Mouse (Mus musculus) liver, embryonic 11.5 days (tissue): ENCODE results near the gene Tifa. TPM values are rescaled to one million over a fixed set of nuclear protein-coding genes. Genes with fewer than 3 reads are reported as not detected.

Experiments
- ATAC-seq: fragments of 200-750 bp; cut with Nextera tagmentation; replicated peaks from 2 replicates; pipeline ENCODE4 v1.8.0; 2017; ENCODE audit warnings: moderate number of reproducible peaks, mild to moderate bottlenecking, moderate TSS enrichment, moderate library complexity; ENCODE audit not compliant: low FRiP score
- DNase-seq: peaks from one replicate; pipeline ENCODE4 v3.0.0-alpha.2; 2017; ENCODE audit warnings: low spot score
- H3K27ac ChIP-seq: fragments of 300-500 bp; sonication (generic); 2 replicates; pipeline ENCODE4 v1.5.1; 2014; ENCODE audit warnings: mild to moderate bottlenecking, low read depth, low read length, control low read depth
- H3K27me3 ChIP-seq: fragments of 300-500 bp; sonication (generic); replicated peaks from 2 replicates; pipeline ENCODE4 v1.6.1; 2014; ENCODE audit warnings: low read length, mixed read lengths; ENCODE audit not compliant: control insufficient read depth, insufficient read depth
- H3K36me3 ChIP-seq: fragments of 300-500 bp; sonication (generic); 2 replicates; pipeline ENCODE4 v1.6.1; 2014; ENCODE audit warnings: mild to moderate bottlenecking, low read length, moderate library complexity, mixed read lengths; ENCODE audit not compliant: control insufficient read depth, insufficient read depth
- H3K4me1 ChIP-seq: fragments of 300-500 bp; sonication (generic); replicated peaks from 2 replicates; pipeline ENCODE4 v1.6.1; 2014; ENCODE audit warnings: low read length, mixed read lengths; ENCODE audit not compliant: control insufficient read depth, insufficient read depth
- H3K4me2 ChIP-seq: fragments of 300-500 bp; sonication (generic); 2 replicates; pipeline ENCODE4 v1.6.1; 2014; ENCODE audit warnings: mild to moderate bottlenecking, control low read depth, moderate library complexity
- H3K4me3 ChIP-seq: fragments of 300-500 bp; sonication (generic); 2 replicates; pipeline ENCODE4 v1.5.1; 2014; ENCODE audit warnings: low read depth, low read length, control low read depth
- H3K9ac ChIP-seq: fragments of 300-500 bp; sonication (generic); 2 replicates; pipeline ENCODE4 v1.6.1; 2014; ENCODE audit warnings: low read depth, low read length, control low read depth
- H3K9me3 ChIP-seq: fragments of 300-500 bp; sonication (generic); 2 replicates; pipeline ENCODE4 v1.6.1; 2016; ENCODE audit warnings: low read length, inconsistent platforms, mixed read lengths; ENCODE audit not compliant: control insufficient read depth
- WGBS: fragments of 180-500 bp; shearing (Covaris S2); extraction: QIAGEN DNeasy Blood & Tissue Kit; methylation state at CpG from one replicate; pipeline ENCODE4 v1.1.7; 2014; 5-methylcytosine and 5-hydroxymethylcytosine counted together
- polyA plus RNA-seq: library from polyadenylated mRNA; unstranded; fragments of >200 nt; fragmentation: Nextera tagmentation; extraction: Ambion mirVana; gene quantifications from 2 replicates; pipeline ENCODE4 v1.2.1, GENCODE M21; 2014

The Tifa gene
- polyA plus RNA-seq, 1 experiment from 2014 or later: 13.4 TPM

GRCm38 (mm10) chr3:127837154-127837865 is 47.7 kb downstream of the Tifa start, which contains the start of gene Ap1ar:
Gene Ap1ar (minus strand): TSS chr3:127837523.
- ATAC-seq (peak; percentile 96), DNase-seq (peak; percentile 99)
- Histone ChIP-seq H3K36me3 (no peaks in the 10 kb centered on the region), H3K9ac (peak within 1 kb of the TSS; percentile 80), H3K4me3 (peak within 1 kb of the TSS; percentile 97), H3K4me1 (peaks cover 14% of the 10 kb centered on the region; the same call in 1 of the 2 replicates), H3K4me2 (peak within 1 kb of the TSS; percentile 95), H3K27me3 (no peaks in the 10 kb centered on the region), H3K9me3 (no peaks in the 10 kb centered on the region), H3K27ac (peak within 1 kb of the TSS; percentile 95)
- under 1% methylated on average over 67 of the region's 89 CpGs for WGBS

- no peaks in the 10 kb centered on the region for H3K36me3 ChIP-seq
- peak overlapping the region; percentile 88 for H3K4me2 ChIP-seq
- ATAC-seq (0 out of 2 replicates have a peak, but pooled peaks have one; percentile 9), DNase-seq (no peak)
- H3K4me1 ChIP-seq: peaks cover 14% of the 10 kb centered on the region; the same call in 1 of the 2 replicates
- H3K27me3 ChIP-seq: no peaks in the 10 kb centered on the region
- H3K9ac ChIP-seq: peak overlapping the region; percentile 80
- H3K4me3 ChIP-seq: peak overlapping the region; percentile 97
- WGBS: 28% methylated on average over 8 of the region's 8 CpGs
- no peaks in the 10 kb centered on the region for H3K9me3 ChIP-seq
- peak overlapping the region; percentile 95 for H3K27ac ChIP-seq
These were observed 48.5 kb downstream of the Tifa start for GRCm38 (mm10) chr3:127837972-127838644.

- ATAC-seq (no peak), DNase-seq (no peak)
- H3K4me3 ChIP-seq: no peak overlapping the region
- no peak overlapping the region for H3K27ac ChIP-seq
- peaks cover 7% of the 10 kb centered on the region; the same call in 1 of the 2 replicates for H3K4me1 ChIP-seq
- no peak overlapping the region for H3K4me2 ChIP-seq
- H3K9me3 ChIP-seq: no peaks in the 10 kb centered on the region
- no peak overlapping the region for H3K9ac ChIP-seq
- WGBS: 89% methylated on average over 8 of the region's 8 CpGs
- no peaks in the 10 kb centered on the region for H3K27me3 ChIP-seq
- no peaks in the 10 kb centered on the region for H3K36me3 ChIP-seq
These were observed 52.3 kb downstream of the Tifa start for GRCm38 (mm10) chr3:127841926-127842325.

- DNase-seq: no peak
- no peaks in the 10 kb centered on the region for H3K36me3 ChIP-seq
- peaks cover 8% of the 10 kb centered on the region for H3K4me1 ChIP-seq
- no peaks in the 10 kb centered on the region for H3K9me3 ChIP-seq
- no peak overlapping the region for H3K4me2 ChIP-seq
- no peak overlapping the region for H3K4me3 ChIP-seq
- no peak overlapping the region for H3K27ac ChIP-seq
- WGBS: 69% methylated on average over 2 of the region's 2 CpGs
- peak; percentile 29; the same call in 1 of the 2 replicates for ATAC-seq
- H3K27me3 ChIP-seq: no peaks in the 10 kb centered on the region
- H3K9ac ChIP-seq: no peak overlapping the region
These were observed 53.8 kb downstream of the Tifa start for GRCm38 (mm10) chr3:127843324-127843940.

- Histone ChIP-seq H3K9ac (no peak overlapping the region), H3K36me3 (no peaks in the 10 kb centered on the region), H3K4me3 (no peak overlapping the region), H3K9me3 (no peaks in the 10 kb centered on the region), H3K4me1 (peaks cover 8% of the 10 kb centered on the region), H3K4me2 (no peak overlapping the region), H3K27me3 (no peaks in the 10 kb centered on the region), H3K27ac (no peak overlapping the region)
- WGBS: 76% methylated on average over 5 of the region's 5 CpGs
- DNase-seq (no peak), ATAC-seq (no peak)
These were observed 54.3 kb downstream of the Tifa start for GRCm38 (mm10) chr3:127843941-127844327.

- no peaks in the 10 kb centered on the region for H3K9me3 ChIP-seq
- H3K4me3 ChIP-seq: no peak overlapping the region
- H3K4me1 ChIP-seq: peaks cover 20% of the 10 kb centered on the region
- H3K36me3 ChIP-seq: no peaks in the 10 kb centered on the region
- H3K9ac ChIP-seq: no peak overlapping the region
- H3K4me2 ChIP-seq: no peak overlapping the region
- WGBS: 73% methylated on average over 11 of the region's 11 CpGs
- H3K27me3 ChIP-seq: no peaks in the 10 kb centered on the region
- ATAC-seq (peak; percentile 70), DNase-seq (no peak)
- no peak overlapping the region for H3K27ac ChIP-seq
These were observed 58.6 kb downstream of the Tifa start for GRCm38 (mm10) chr3:127848088-127848808.

GRCm38 (mm10) chr3:127849922-127850321 is 60.3 kb downstream of the Tifa start:
- Histone ChIP-seq H3K4me2 (peak overlapping the region; percentile 32), H3K4me3 (no peak overlapping the region), H3K27ac (no peak overlapping the region), H3K36me3 (no peaks in the 10 kb centered on the region), H3K4me1 (peaks cover 20% of the 10 kb centered on the region), H3K9ac (no peak overlapping the region), H3K9me3 (no peaks in the 10 kb centered on the region), H3K27me3 (no peaks in the 10 kb centered on the region)
- ATAC-seq (peak; percentile 81), DNase-seq (no peak)
- 53% methylated on average over 5 of the region's 5 CpGs for WGBS
